Mouse (Mus musculus): ENCODE measurements around the gene Lrmda.

Lrmda gene

DNA sequence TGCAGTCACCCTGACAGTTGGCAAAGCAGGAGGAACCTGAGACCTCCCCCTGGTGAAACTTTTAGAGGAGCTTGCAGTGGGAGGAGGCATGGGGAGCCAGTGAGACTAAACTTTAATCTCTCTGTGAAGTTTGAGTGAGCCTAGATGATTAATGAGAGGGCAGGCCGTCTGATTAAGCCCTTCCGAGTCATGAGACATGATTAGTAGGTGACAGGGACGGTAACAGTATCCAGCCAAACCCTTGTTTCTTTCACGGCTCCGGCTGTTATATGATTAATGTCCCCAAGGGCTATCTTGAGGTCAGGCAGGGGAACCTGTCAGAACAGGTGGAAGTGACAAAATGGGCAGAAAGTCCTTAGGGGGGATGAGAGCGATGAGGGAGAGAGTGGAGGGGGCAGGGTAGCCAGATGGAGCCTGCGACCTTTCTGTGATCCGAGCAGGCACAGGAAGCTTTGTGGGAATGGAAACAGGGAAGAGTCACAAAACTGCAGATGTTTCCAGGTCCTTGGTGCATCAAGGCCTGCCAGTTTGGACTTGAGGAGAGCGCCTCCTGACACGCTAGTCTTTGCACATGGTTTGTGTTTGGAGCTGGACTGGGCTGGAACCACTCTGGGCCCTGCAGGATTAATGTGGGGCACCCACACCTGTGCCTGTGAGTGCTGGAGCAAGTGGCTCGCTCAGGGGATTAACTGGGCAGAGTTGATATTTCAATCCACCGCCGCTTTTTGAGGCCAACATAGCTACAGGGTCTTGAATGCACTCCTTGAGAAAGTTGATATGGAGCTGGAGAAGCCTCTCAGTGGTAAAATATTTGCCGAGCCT is 631.8 kb downstream of the Lrmda start:
- DNase-seq (ENCODE audit: low read depth), result no peak

- DNase-seq (ENCODE audit: low read depth), result no peak
Measured at GRCm38 (mm10) chr14:22662496-22662895, 643.0 kb downstream of the Lrmda start.

DNA sequence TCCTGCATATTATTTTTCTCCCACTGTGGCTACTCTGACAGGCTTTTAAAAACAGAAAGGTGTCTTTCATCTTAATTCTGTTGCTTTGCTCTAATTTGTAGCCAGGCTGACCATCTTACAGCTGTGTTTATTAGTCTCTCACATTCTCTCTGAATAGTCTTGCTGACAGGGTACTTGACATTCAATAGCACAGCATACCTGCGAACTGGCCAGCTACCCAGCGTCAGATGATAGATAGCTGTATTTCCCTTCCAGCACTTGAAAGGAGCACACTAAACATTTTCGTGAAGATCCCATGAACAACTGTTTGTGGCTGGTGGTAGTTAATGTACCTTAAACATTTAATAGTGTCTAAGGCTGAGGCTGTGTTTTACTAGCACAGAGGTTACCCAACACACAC is 646.9 kb downstream of the Lrmda start:
- no peak for DNase-seq (ENCODE audit: low read depth)

DNA sequence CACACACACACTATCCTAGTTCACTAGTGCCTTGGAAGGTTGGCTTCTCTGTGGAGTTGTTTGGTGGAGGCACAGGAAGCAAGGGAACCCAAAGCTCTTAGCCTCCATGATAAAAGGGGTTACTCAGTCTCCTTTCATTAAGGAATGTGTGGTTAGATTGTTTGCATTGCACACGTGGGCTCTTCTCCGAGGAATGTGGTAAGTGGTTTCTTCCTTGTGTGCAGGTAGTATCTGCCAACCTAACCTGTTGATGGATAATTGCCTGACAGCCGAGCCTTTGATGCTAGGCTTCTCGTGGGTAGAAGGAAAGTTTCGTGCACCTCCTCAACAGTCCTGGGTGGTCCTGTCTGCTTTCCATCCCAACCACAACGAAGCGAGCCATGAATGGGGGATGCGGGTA is 648.8 kb downstream of the Lrmda start:
- no peak for DNase-seq (ENCODE audit: low read depth)

DNA sequence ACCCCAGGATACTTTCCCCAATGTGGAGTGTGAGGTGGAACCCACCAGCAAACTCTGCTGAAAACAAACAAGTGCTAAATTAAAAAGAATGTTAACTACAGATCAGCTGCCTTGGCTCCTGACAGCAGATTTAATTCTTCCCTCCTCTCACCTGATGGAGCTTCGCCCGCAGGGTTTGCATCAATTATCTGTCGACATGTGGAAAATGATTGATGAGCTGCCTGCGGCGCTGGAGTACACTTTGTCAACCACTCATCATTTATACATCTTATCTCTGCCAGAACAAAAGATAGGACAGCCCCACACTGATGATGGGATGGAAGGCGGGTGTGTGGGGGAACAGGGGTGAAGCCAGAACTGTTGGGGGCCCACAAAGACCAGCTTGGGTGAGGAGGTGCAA is 649.2 kb downstream of the Lrmda start:
- DNase-seq (ENCODE audit: low read depth), result no peak

DNA sequence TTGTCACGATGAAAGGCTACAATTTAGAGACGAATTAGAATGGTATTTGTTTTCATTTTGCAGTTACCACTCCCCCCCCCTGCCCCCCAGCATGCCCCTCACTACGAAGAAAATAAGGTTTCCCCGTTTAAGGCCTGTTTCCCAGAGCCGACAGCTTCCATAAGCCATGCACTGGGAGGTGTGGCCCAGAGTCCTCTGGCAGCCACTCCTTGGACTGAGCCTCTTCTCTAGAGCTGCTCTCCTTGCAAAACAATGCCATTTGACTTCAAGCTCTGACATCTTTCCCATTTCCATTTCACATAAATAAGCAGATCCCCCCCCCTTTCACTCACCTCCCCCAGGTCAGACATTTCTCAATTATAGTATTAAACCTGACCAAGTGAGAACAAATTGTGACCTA is 654.1 kb downstream of the Lrmda start:
- DNase-seq (ENCODE audit: low read depth), result no peak

- no peak for DNase-seq (ENCODE audit: low read depth)
Measured at GRCm38 (mm10) chr14:22679008-22679704, 659.6 kb downstream of the Lrmda start.

DNA sequence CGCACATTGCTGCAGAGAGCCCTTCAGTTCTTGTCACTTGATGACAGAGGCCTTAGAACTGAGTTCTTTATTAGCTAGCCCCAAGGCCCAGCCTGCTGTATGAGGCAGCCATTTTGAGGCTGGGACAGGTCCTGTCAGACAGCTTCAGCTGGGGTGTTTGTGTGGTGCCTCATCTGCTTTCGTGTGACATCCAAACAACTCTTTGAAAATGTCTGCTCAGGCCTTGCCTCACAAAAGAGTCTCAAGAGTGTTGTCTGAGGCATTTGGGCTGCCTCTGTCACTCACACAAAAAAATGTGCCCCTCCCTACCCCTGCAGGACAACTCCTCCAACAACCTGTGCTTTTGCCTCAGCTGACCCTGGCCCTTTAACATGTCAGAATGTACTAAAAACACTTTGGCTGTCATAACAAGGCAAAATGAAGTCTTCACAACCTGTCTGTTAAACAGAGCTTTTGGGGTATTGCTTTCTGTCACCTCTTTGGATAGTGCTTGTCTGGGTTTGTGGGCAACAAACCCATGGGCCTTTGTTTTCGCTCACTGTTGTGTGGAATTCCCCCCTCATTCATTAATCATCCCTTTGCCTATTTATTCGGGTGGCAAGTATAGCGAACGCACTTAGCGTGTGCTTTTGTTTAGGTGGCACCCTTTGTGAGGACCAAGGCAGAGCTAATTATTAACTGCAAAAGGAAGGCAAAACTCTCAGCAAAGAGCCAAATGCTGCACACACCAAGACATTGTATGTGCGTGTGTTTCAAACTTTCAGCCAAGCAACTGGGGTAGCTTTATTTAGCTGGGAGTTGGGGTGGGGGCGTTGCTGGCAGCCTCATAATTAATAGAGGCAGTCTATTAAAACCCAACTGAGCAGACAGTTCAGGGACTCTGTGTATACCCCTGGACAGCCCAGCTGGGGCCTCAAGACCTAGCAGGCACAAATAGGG is 660.5 kb downstream of the Lrmda start:
- no peak for DNase-seq (ENCODE audit: low read depth)

DNA sequence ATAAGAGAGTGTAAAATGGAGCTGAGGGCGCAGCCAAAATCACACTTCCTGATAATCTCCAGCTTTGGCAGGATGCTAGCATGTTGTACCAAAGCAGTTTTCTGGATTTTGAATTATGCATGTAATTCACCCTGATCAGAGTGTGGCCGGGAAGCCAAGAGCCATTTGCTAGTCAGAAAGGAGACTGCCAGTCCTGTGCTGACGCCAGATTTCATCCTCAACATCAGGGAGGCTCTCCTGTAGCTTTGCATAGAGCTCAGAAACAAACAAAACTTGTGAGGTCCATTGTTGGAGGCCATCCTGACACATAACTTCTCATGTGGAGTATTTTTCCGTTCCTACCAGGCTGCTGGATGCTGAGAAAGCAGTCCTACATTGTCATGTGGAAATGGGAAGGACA is 667.4 kb downstream of the Lrmda start:
- no peak for DNase-seq (ENCODE audit: low read depth)

DNA sequence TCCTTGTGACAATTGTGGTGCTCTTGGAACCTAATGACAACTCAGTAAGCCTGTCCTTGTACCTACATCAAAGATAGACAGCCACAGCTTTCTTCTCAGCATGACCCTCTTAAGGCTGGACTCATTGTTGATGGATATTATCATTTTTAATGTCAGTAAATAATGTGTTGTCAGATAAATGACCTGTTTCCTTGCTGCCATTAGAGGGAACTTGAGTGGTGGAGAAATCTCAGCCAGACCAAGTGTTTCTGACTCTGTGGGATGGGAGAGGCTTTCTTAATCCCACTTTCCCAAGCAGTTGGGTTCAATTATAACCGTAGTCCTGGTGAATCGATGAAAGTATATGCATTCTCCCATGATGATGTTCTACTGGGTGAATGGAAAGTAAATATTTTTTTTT is 668.9 kb downstream of the Lrmda start:
- no peak for DNase-seq (ENCODE audit: low read depth)

DNA sequence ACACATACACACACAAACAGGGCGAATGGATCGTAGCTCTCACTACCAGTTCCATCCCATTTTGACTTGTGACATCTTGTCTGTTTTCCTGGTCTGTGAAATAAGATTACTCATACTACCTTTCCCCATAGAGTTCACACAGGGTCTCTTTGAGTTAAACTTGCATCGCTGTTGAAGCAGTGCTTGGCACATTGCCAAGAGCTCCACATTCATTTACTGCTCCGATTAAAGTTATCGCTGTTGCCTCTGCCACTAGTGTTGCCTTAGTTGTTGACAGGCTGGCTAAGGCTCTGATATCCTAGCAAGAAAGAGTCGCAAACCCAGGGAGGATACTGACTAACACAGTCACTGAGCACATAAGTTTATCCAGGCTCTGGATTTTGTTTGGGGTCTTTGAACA is 675.9 kb downstream of the Lrmda start:
- no peak for DNase-seq (ENCODE audit: low read depth)

DNA sequence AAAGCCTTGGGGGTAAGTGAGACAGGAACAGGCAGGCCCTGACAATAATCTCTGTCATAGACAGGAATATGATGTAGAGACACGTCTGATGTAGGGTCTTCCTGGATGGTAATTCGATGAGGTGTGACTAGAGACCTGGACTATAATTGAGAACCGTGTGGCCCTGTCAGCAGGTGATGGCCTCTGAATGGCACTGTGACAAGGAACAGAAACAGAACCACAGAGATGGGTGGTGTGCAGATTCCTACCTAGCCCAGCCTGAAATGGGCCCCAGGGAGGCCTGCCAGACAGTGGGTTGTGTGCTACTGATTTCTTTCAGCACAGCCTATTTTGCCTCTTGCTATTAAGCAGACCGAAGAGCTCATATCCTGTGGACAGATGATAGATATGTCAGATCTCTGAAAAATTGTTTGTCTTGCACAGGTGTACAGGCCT is 676.4 kb downstream of the Lrmda start:
- DNase-seq (ENCODE audit: low read depth), result no peak

DNA sequence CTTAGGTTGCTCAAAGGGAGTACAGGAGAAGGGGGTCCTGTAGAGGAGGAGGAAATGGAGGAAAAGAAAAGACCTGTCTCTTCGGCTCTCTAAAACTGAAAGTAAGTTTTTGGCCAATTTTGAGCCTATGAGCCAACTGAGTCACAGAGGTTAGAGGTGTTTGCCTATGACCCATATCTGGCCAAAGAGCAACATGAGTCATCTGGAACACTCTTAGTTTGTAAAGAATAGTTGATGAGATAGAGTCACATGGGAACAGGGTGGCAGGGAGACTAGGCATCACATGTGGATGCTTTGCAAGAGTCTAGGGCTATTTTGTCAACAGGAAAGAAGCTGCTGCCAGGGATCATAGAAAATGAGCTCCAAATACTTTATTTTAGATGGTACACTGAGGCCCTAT is 680.7 kb downstream of the Lrmda start:
- no peak for DNase-seq (ENCODE audit: low read depth)

GRCm38 (mm10) chr14:22700690-22701089 is 681.2 kb downstream of the Lrmda start:
- no peak for DNase-seq (ENCODE audit: low read depth)

- DNase-seq (ENCODE audit: low read depth), result no peak
Measured at GRCm38 (mm10) chr14:22707958-22708701, 688.6 kb downstream of the Lrmda start.

DNA sequence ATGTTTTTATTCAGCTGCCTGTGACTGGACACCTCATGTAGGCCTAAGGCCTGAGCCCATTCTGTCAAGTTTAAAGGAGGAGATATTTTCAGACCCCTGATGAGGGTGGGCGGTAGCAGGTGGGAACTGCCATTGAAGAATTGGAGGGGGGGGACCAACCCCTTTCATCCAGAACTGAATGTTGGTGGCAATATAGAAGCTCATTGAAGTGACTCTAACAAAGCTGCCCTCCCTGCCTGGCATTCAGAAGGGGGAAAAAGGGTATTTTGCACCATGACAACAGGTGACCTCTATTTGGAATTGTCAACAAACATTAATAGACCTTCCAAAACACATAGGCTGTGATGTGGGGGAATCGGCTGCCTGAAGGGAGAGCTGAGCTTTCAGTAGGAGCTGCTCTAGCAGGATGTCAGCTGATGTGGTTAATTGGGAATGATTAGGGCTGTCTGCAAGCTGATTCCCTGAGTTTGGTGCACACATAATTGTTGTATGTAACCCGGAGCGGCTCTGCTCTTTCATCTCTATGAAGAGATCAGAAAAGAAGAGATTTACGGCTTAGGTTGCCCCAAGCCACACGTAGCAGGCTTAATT is 690.7 kb downstream of the Lrmda start:
- no peak for DNase-seq (ENCODE audit: low read depth)

GRCm38 (mm10) chr14:22712388-22712787 is 692.9 kb downstream of the Lrmda start:
- DNase-seq (ENCODE audit: low read depth), result no peak

GRCm38 (mm10) chr14:22715581-22716378 is 696.3 kb downstream of the Lrmda start:
- DNase-seq (ENCODE audit: low read depth), result no peak

GRCm38 (mm10) chr14:22719968-22720367 is 700.5 kb downstream of the Lrmda start:
- no peak for DNase-seq (ENCODE audit: low read depth)

DNA sequence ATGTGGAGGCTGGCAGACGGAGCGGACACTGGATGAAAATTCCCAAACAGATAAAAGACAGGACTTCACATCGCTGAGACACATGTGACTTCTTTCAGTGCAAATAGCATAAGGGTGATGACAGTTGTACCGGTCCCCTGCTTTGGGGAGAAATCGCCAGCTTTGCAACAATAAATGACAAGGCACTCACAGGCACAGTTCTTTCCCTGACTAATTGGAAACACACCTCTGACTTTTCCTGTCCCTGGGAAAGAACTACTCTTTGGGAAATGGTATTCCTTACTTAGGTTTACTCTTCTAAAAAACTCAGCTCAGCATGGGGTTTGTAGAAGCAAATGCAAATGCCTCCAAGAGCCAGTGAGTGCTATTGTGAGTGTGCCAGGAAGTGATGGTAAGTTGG is 702.3 kb downstream of the Lrmda start:
- no peak for DNase-seq (ENCODE audit: low read depth)

- DNase-seq (ENCODE audit: low read depth), result no peak
Measured at GRCm38 (mm10) chr14:22727548-22727947, 708.0 kb downstream of the Lrmda start.
